In the genomic region with DNA sequence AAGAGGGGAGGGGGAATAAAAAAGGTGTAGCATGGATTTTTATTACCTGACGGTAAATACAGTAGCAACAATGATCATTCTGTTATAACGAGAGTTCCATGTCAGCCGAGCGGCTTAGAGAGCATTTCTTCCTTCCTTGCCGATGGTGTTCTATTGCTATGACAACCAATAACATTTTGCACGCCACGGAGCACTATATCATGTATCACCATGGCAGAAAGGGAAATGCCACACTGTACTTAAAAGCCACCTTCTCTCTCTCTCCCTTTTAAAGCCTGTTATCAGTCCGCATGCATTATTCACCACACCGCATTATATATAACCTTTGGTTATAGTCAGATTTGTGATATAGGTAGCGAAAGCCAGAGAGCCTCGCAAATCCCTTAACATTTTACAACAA, we compare ENCODE assay signal across 10 mouse cellular contexts.
A peak's percentile ranks its signal among the peaks of the same experiment; 100 is the strongest.
DNase-seq lines count a peak whose midpoint lies in the region; ATAC-seq lines count a peak whose summit lies in the region.
"Had no signal": no experiment of that assay in that cellular context is flagged by ENCODE, and none has a peak within 500 bp of the region (broad histone marks: within the 10 kb centered on the region; RNA-seq: fewer than 3 reads in every experiment).

No protein-coding gene starts in this region.

- no peaks in the 10 kb centered on the region for H3K36me3 ChIP-seq in hindbrain, embryonic 12.5 days
- H3K36me3 ChIP-seq in hindbrain, embryonic 10.5 days = no peaks in the 10 kb centered on the region
- no peaks in the 10 kb centered on the region for H3K36me3 ChIP-seq in midbrain, embryonic 15.5 days (replicated peaks)

- H3K4me2 ChIP-seq in hindbrain, embryonic 12.5 days (replicated peaks) = no peak overlapping the region
- H3K4me2 ChIP-seq in midbrain, embryonic 15.5 days = no peak overlapping the region
- H3K4me2 ChIP-seq: limb, embryonic 12.5 days had no signal

- peak overlapping the region; percentile 57; the same call in 1 of the 2 replicates for H3K27ac ChIP-seq in hindbrain, embryonic 12.5 days
- H3K27ac ChIP-seq in hindbrain, embryonic 10.5 days = no peak overlapping the region
- peak overlapping the region; percentile 48 for H3K27ac ChIP-seq in midbrain, embryonic 15.5 days
- H3K27ac ChIP-seq: limb, embryonic 12.5 days had no signal

- no peak for DNase-seq in hindbrain, embryonic 10.5 days (ENCODE audit: low spot score)
- DNase-seq in T-cell, adult 2 months (ENCODE audit: low spot score) = peak; percentile 5
- DNase-seq in kidney, adult 9 months = no peak
- DNase-seq in left cerebral cortex, adult 11 months (ENCODE audit: low spot score) = no peak
- DNase-seq in adrenal gland, adult 8-10 months = no peak
- DNase-seq: cerebellum, postnatal 36 days had no signal

- H3K9me3 ChIP-seq in hindbrain, embryonic 12.5 days (replicated peaks) = no peaks in the 10 kb centered on the region
- no peaks in the 10 kb centered on the region for H3K9me3 ChIP-seq in hindbrain, embryonic 10.5 days
- no peaks in the 10 kb centered on the region for H3K9me3 ChIP-seq in midbrain, embryonic 15.5 days
- H3K9me3 ChIP-seq: limb, embryonic 12.5 days had no signal

- no peak overlapping the region for H3K4me3 ChIP-seq in hindbrain, embryonic 12.5 days
- no peak overlapping the region for H3K4me3 ChIP-seq in hindbrain, embryonic 10.5 days
- no peak overlapping the region for H3K4me3 ChIP-seq in midbrain, embryonic 15.5 days
- H3K4me3 ChIP-seq: limb, embryonic 12.5 days had no signal

- peaks cover 50% of the 10 kb centered on the region for H3K4me1 ChIP-seq in hindbrain, embryonic 12.5 days
- peaks cover 22% of the 10 kb centered on the region for H3K4me1 ChIP-seq in hindbrain, embryonic 10.5 days (replicated peaks)
- peaks cover 41% of the 10 kb centered on the region for H3K4me1 ChIP-seq in midbrain, embryonic 15.5 days

- 77% methylated on average over 11 of the region's 11 CpGs for WGBS in hindbrain, embryonic 12.5 days
- WGBS in hindbrain, embryonic 10.5 days = 92% methylated on average over 11 of the region's 11 CpGs
- 32% methylated on average over 11 of the region's 11 CpGs for WGBS in midbrain, embryonic 15.5 days

- H3K27me3 ChIP-seq in hindbrain, embryonic 12.5 days = no peaks in the 10 kb centered on the region
- no peaks in the 10 kb centered on the region for H3K27me3 ChIP-seq in hindbrain, embryonic 10.5 days (ENCODE audit: insufficient read depth, poor library complexity, severe bottlenecking)
- H3K27me3 ChIP-seq in midbrain, embryonic 15.5 days (replicated peaks) = no peaks in the 10 kb centered on the region
- H3K27me3 ChIP-seq: limb, embryonic 12.5 days had no signal

- no peak overlapping the region for H3K9ac ChIP-seq in hindbrain, embryonic 12.5 days
- H3K9ac ChIP-seq in midbrain, embryonic 15.5 days = no peak overlapping the region
- H3K9ac ChIP-seq: limb, embryonic 12.5 days had no signal

- ATAC-seq in hindbrain, embryonic 12.5 days (ENCODE audit: low FRiP score) = no peak
- ATAC-seq in granulocyte monocyte progenitor cell, adult 5-6 weeks (replicated peaks; ENCODE audit: poor library complexity, severe bottlenecking) = peak; percentile 61
- peak; percentile 76 for ATAC-seq in midbrain, embryonic 15.5 days (replicated peaks)
